Mouse (Mus musculus) cerebellum, adult 9-11 months (tissue): ENCODE results near the gene Gm17349.
"Not testable (repeated sequence)": the region's sequence is repeated elsewhere in the genome, so short reads cannot be mapped to it uniquely, and the experiment has no call there.

Experiments
- DNase-seq: peaks from one replicate; pipeline ENCODE4 v3.0.0; 2022

The Gm17349 gene

GRCm38 (mm10) chr15:99717386-99718334 lies 12.4 kb upstream of the Gm17349 start, which contains the start of gene Gpd1:
Gene Gpd1 (plus strand): TSS chr15:99717515.
- DNase-seq = peak; percentile 93

- DNase-seq = peak; percentile 57
Measured at GRCm38 (mm10) chr15:99716814-99717213, 11.5 kb upstream of the Gm17349 start.

GRCm38 (mm10) chr15:99715982-99716746 lies 10.9 kb upstream of the Gm17349 start:
- peak; percentile 67 for DNase-seq

GRCm38 (mm10) chr15:99715361-99715865 lies 10.1 kb upstream of the Gm17349 start:
- peak; percentile 74 for DNase-seq

- DNase-seq = peak; percentile 90
Measured at GRCm38 (mm10) chr15:99714858-99715257, 9.6 kb upstream of the Gm17349 start.

- peak; percentile 67 for DNase-seq
Measured at GRCm38 (mm10) chr15:99714206-99714605, 8.9 kb upstream of the Gm17349 start.

- no peak for DNase-seq
Measured at GRCm38 (mm10) chr15:99713569-99713968, 8.3 kb upstream of the Gm17349 start.

GRCm38 (mm10) chr15:99712666-99713559 lies 7.6 kb upstream of the Gm17349 start:
- DNase-seq = no peak

GRCm38 (mm10) chr15:99711491-99711890 lies 6.2 kb upstream of the Gm17349 start:
- DNase-seq = no peak

GRCm38 (mm10) chr15:99710221-99711190 lies 5.2 kb upstream of the Gm17349 start:
- no peak for DNase-seq

GRCm38 (mm10) chr15:99708176-99708575 lies 2.9 kb upstream of the Gm17349 start:
- DNase-seq = no peak

GRCm38 (mm10) chr15:99704881-99705280 lies 409 bp downstream of the Gm17349 start:
- no peak for DNase-seq

- peak; percentile 49 for DNase-seq
Measured at GRCm38 (mm10) chr15:99704041-99704681, 1.1 kb downstream of the Gm17349 start.

- no peak for DNase-seq
Measured at GRCm38 (mm10) chr15:99703676-99704040, 1.6 kb downstream of the Gm17349 start.

- DNase-seq = peak; percentile 63
Measured at GRCm38 (mm10) chr15:99703104-99703503, 2.2 kb downstream of the Gm17349 start.

- DNase-seq = peak; percentile 95
Measured at GRCm38 (mm10) chr15:99701999-99702900, 3.0 kb downstream of the Gm17349 start, which contains the start of gene Smarcd1. Gene Smarcd1 (plus strand): TSS chr15:99702129.

GRCm38 (mm10) chr15:99701640-99701998 lies 3.7 kb downstream of the Gm17349 start:
- not testable (repeated sequence) for DNase-seq

GRCm38 (mm10) chr15:99700219-99701106 lies 4.8 kb downstream of the Gm17349 start:
- peak; percentile 66 for DNase-seq
